In genomic region chr9:64771236-64771635, GRCm38 (mm10) we compare ENCODE assay signal across 8 mouse cellular contexts. TPM values are rescaled to one million over a fixed set of nuclear protein-coding genes. Genes with fewer than 3 reads are reported as not detected.
DNase-seq lines count a peak whose midpoint lies in the region; ATAC-seq and TF ChIP-seq lines count a peak whose summit lies in the region.

No protein-coding gene starts in this region.

- no peak overlapping the region for H3K27ac ChIP-seq in forebrain, embryonic 14.5 days (ENCODE audit: low read depth, low read length)
- H3K27ac ChIP-seq in forebrain, embryonic 10.5 days: no peak overlapping the region
- H3K27ac ChIP-seq in liver, postnatal 0 days (ENCODE audit: low read depth): peak overlapping the region; percentile 61
- no peak overlapping the region for H3K27ac ChIP-seq in forebrain, embryonic 16.5 days (ENCODE audit: low read length)

- no peaks in the 10 kb centered on the region for H3K9me3 ChIP-seq in forebrain, embryonic 14.5 days (replicated peaks; ENCODE audit: control insufficient read depth, low read length)
- no peaks in the 10 kb centered on the region for H3K9me3 ChIP-seq in forebrain, embryonic 10.5 days
- no peaks in the 10 kb centered on the region for H3K9me3 ChIP-seq in liver, postnatal 0 days (ENCODE audit: low read length)
- H3K9me3 ChIP-seq in forebrain, embryonic 16.5 days (ENCODE audit: control insufficient read depth, low read length): no peaks in the 10 kb centered on the region

- H3K36me3 ChIP-seq in forebrain, embryonic 14.5 days (ENCODE audit: control insufficient read depth, insufficient read depth, low read length): no peaks in the 10 kb centered on the region
- no peaks in the 10 kb centered on the region for H3K36me3 ChIP-seq in forebrain, embryonic 10.5 days (replicated peaks)
- no peaks in the 10 kb centered on the region for H3K36me3 ChIP-seq in liver, postnatal 0 days (replicated peaks; ENCODE audit: insufficient read depth, low read length)
- no peaks in the 10 kb centered on the region for H3K36me3 ChIP-seq in forebrain, embryonic 16.5 days (ENCODE audit: control insufficient read depth, insufficient read depth)

- H3K27me3 ChIP-seq in forebrain, embryonic 14.5 days (replicated peaks; ENCODE audit: control insufficient read depth, insufficient read depth, low read length): no peaks in the 10 kb centered on the region
- no peaks in the 10 kb centered on the region for H3K27me3 ChIP-seq in forebrain, embryonic 10.5 days (ENCODE audit: poor library complexity, severe bottlenecking)
- no peaks in the 10 kb centered on the region for H3K27me3 ChIP-seq in liver, postnatal 0 days (ENCODE audit: insufficient read depth, low read length)
- no peaks in the 10 kb centered on the region for H3K27me3 ChIP-seq in forebrain, embryonic 16.5 days (replicated peaks; ENCODE audit: control insufficient read depth, insufficient read depth, low read length)

- ATAC-seq in forebrain, embryonic 14.5 days: no peak
- ATAC-seq in liver, postnatal 0 days: peak; percentile 63
- no peak for ATAC-seq in forebrain, embryonic 16.5 days

- no peak overlapping the region for H3K4me3 ChIP-seq in forebrain, embryonic 14.5 days (ENCODE audit: low read depth, low read length)
- no peak overlapping the region for H3K4me3 ChIP-seq in forebrain, embryonic 10.5 days
- H3K4me3 ChIP-seq in liver, postnatal 0 days (ENCODE audit: low read depth, low read length): no peak overlapping the region
- no peak overlapping the region for H3K4me3 ChIP-seq in forebrain, embryonic 16.5 days (replicated peaks; ENCODE audit: low read length)

- WGBS in forebrain, embryonic 14.5 days: 57% methylated on average over 5 of the region's 5 CpGs
- WGBS in forebrain, embryonic 10.5 days: 82% methylated on average over 5 of the region's 5 CpGs
- 13% methylated on average over 5 of the region's 5 CpGs for WGBS in liver, postnatal 0 days (ENCODE audit: insufficient replicate concordance)
- WGBS in forebrain, embryonic 16.5 days: 46% methylated on average over 5 of the region's 5 CpGs

- TF ChIP-seq CTCF in liver, postnatal 0 days (IDR thresholded peaks at IDR 0.05; ENCODE audit: low read depth): no peak

- DNase-seq in forebrain, embryonic 14.5 days (ENCODE audit: low spot score): peak; percentile 42
- DNase-seq in forebrain, embryonic 10.5 days (ENCODE audit: extremely low spot score, low spot score): no peak
- DNase-seq in thymus, postnatal 14 days: peak; percentile 27
- DNase-seq in thymus, adult 18-20 months: no peak
- peak; percentile 44 for DNase-seq in heart, postnatal 4 days
- DNase-seq in liver, postnatal 0 days: peak; percentile 74
- DNase-seq in urinary bladder, postnatal 10 days (ENCODE audit: low spot score): no peak

- TF ChIP-seq EP300 in liver, postnatal 0 days (IDR thresholded peaks at IDR 0.05; ENCODE audit: low read depth): no peak

- no peak overlapping the region for H3K4me2 ChIP-seq in forebrain, embryonic 14.5 days (ENCODE audit: low read length)
- no peak overlapping the region for H3K4me2 ChIP-seq in liver, postnatal 0 days (ENCODE audit: low read depth, low read length)
- no peak overlapping the region for H3K4me2 ChIP-seq in forebrain, embryonic 16.5 days (ENCODE audit: low read length)

- no peak overlapping the region for H3K9ac ChIP-seq in forebrain, embryonic 14.5 days (ENCODE audit: low read length)
- H3K9ac ChIP-seq in liver, postnatal 0 days (replicated peaks): no peak overlapping the region
- H3K9ac ChIP-seq in forebrain, embryonic 16.5 days (replicated peaks; ENCODE audit: low read depth, low read length): no peak overlapping the region

- peaks cover 4% of the 10 kb centered on the region; the same call in 1 of the 2 replicates for H3K4me1 ChIP-seq in forebrain, embryonic 14.5 days (ENCODE audit: control insufficient read depth, insufficient read depth, low read length)
- H3K4me1 ChIP-seq in forebrain, embryonic 10.5 days: peaks cover 12% of the 10 kb centered on the region
- peaks cover 25% of the 10 kb centered on the region for H3K4me1 ChIP-seq in liver, postnatal 0 days (ENCODE audit: insufficient read depth)
- H3K4me1 ChIP-seq in forebrain, embryonic 16.5 days (replicated peaks; ENCODE audit: control insufficient read depth, insufficient read depth, low read length): peaks cover 5% of the 10 kb centered on the region; the same call in 1 of the 2 replicates

RNA-seq across cellular contexts. Expression of gene Rab11a, which starts 33.7 kb away (rescaled TPM):
- polyA plus RNA-seq in forebrain, embryonic 14.5 days (2014; fragmentation: Nextera tagmentation; extraction: Ambion mirVana): 410 and 427 TPM in 2 replicates
- 236 and 237 TPM in 2 replicates for polyA plus RNA-seq in forebrain, embryonic 10.5 days (2016; fragmentation: Nextera tagmentation; extraction: Ambion mirVana)
- total RNA-seq in heart, postnatal 4 days (2021): 100 to 1,000 TPM; 268 to 285 TPM
- polyA plus RNA-seq in liver, postnatal 0 days (2015; fragmentation: Nextera tagmentation; extraction: Ambion mirVana): 331 and 349 TPM in 2 replicates
- 396 and 403 TPM in 2 replicates for polyA plus RNA-seq in forebrain, embryonic 16.5 days (2015; fragmentation: Nextera tagmentation; extraction: Ambion mirVana)

RNA-seq across cellular contexts. Expression of gene Dennd4a, which starts 39.9 kb away (rescaled TPM):
- 7.5 and 8.1 TPM in 2 replicates for polyA plus RNA-seq in forebrain, embryonic 14.5 days (2014; fragmentation: Nextera tagmentation; extraction: Ambion mirVana)
- polyA plus RNA-seq in forebrain, embryonic 10.5 days (2016; fragmentation: Nextera tagmentation; extraction: Ambion mirVana): 8.8 and 10.2 TPM in 2 replicates
- total RNA-seq in heart, postnatal 4 days (2021): 10 to 100 TPM; 13.8 to 16.9 TPM
- polyA plus RNA-seq in liver, postnatal 0 days (2015; fragmentation: Nextera tagmentation; extraction: Ambion mirVana): 13.7 TPM in 2 replicates
- polyA plus RNA-seq in forebrain, embryonic 16.5 days (2015; fragmentation: Nextera tagmentation; extraction: Ambion mirVana): 9.7 and 11.6 TPM in 2 replicates

Comparison
In these comparisons a context has a peak if more than half of its experiments do, and no peak if none do; other contexts are left out.
1. DNase-seq: peak in forebrain, embryonic 14.5 days (single experiment), thymus, postnatal 14 days (single experiment), heart, postnatal 4 days (single experiment) and liver, postnatal 0 days (single experiment); none in forebrain, embryonic 10.5 days (single experiment), thymus, adult 18-20 months (0 of 2) and urinary bladder, postnatal 10 days (single experiment).